ENCODE assay signal across 24 mouse cellular contexts in genomic region chr6:34640226-34640625, GRCm38 (mm10). TPM values are rescaled to one million over a fixed set of nuclear protein-coding genes. Genes with fewer than 3 reads are reported as not detected.
DNase-seq lines count a peak whose midpoint lies in the region; ATAC-seq and TF ChIP-seq lines count a peak whose summit lies in the region.
"Had no signal": no experiment of that assay in that cellular context is flagged by ENCODE, and none has a peak within 500 bp of the region (broad histone marks: within the 10 kb centered on the region; RNA-seq: fewer than 3 reads in every experiment).

No protein-coding gene starts in this region.

- peak; percentile 81 for DNase-seq in liver, adult 2 months (ENCODE audit: extremely low read depth, low read depth, low spot score)
- no peak for DNase-seq in liver, postnatal 0 days
- no peak for DNase-seq in heart, adult 8-10 months (ENCODE audit: low spot score)
- no peak for DNase-seq in retina, embryonic 14.5 days (ENCODE audit: low spot score)
- no peak for DNase-seq in forebrain, postnatal 0 days
- DNase-seq: adrenal gland, postnatal 10 days; cerebellum, adult 8-10 months; cerebellum, postnatal 36 days; gastrocnemius, adult 2 months; heart, postnatal 4 days; kidney, adult 18-20 months; kidney, postnatal 14 days; liver, embryonic 13.5 days; lung, postnatal 4 days; right cerebral cortex, adult 18-20 months; thymus, postnatal 14 days had no signal

- no peaks in the 10 kb centered on the region for H3K36me3 ChIP-seq in liver, adult 2 months (ENCODE audit: control insufficient read depth, insufficient read depth, low read length)
- H3K36me3 ChIP-seq in liver, postnatal 0 days (replicated peaks; ENCODE audit: insufficient read depth, low read length): no peaks in the 10 kb centered on the region; the same call in 1 of the 2 replicates
- no peaks in the 10 kb centered on the region for H3K36me3 ChIP-seq in intestine, embryonic 15.5 days
- no peaks in the 10 kb centered on the region for H3K36me3 ChIP-seq in myocyte (ENCODE audit: control insufficient read depth, insufficient read depth)
- H3K36me3 ChIP-seq in forebrain, postnatal 0 days (ENCODE audit: insufficient read depth): no peaks in the 10 kb centered on the region
- H3K36me3 ChIP-seq: liver, embryonic 13.5 days; lung, embryonic 15.5 days had no signal

- 29% methylated on average over 9 of the region's 9 CpGs for WGBS in liver, adult 2 months
- WGBS in liver, postnatal 0 days (ENCODE audit: insufficient replicate concordance): 68% methylated on average over 9 of the region's 9 CpGs
- WGBS in intestine, embryonic 15.5 days: 46% methylated on average over 9 of the region's 9 CpGs
- WGBS in forebrain, postnatal 0 days: 93% methylated on average over 9 of the region's 9 CpGs

- no peak for TF ChIP-seq CTCF in liver, adult 2 months (IDR thresholded peaks at IDR 0.05; ENCODE audit: low read depth, low read length)
- TF ChIP-seq CTCF in liver, postnatal 0 days (IDR thresholded peaks at IDR 0.05; ENCODE audit: low read depth): no peak
- TF ChIP-seq CTCF in forebrain, postnatal 0 days (IDR thresholded peaks at IDR 0.05; ENCODE audit: low read depth): no peak

- H3K9ac ChIP-seq in liver, adult 2 months (ENCODE audit: low read depth, low read length): no peak overlapping the region
- no peak overlapping the region for H3K9ac ChIP-seq in liver, postnatal 0 days (replicated peaks)
- H3K9ac ChIP-seq in intestine, embryonic 15.5 days: no peak overlapping the region
- no peak overlapping the region for H3K9ac ChIP-seq in forebrain, postnatal 0 days
- H3K9ac ChIP-seq: embryonic facial prominence, embryonic 13.5 days; forebrain, embryonic 13.5 days; hindbrain, embryonic 14.5 days; liver, embryonic 13.5 days; lung, embryonic 15.5 days had no signal

- H3K4me2 ChIP-seq in liver, postnatal 0 days (ENCODE audit: low read depth, low read length): no peak overlapping the region
- H3K4me2 ChIP-seq in intestine, embryonic 15.5 days (replicated peaks): no peak overlapping the region
- H3K4me2 ChIP-seq in myocyte (ENCODE audit: low read depth): peak overlapping the region; percentile 47
- no peak overlapping the region for H3K4me2 ChIP-seq in forebrain, postnatal 0 days (ENCODE audit: low read depth)
- H3K4me2 ChIP-seq: embryonic facial prominence, embryonic 13.5 days; forebrain, embryonic 13.5 days; hindbrain, embryonic 14.5 days; liver, embryonic 13.5 days; lung, embryonic 15.5 days had no signal

- H3ac ChIP-seq in myocyte (ENCODE audit: control insufficient read depth, insufficient read length): no peak overlapping the region

- H3K27me3 ChIP-seq in liver, adult 2 months (ENCODE audit: control insufficient read depth, insufficient read depth, low read length): no peaks in the 10 kb centered on the region
- no peaks in the 10 kb centered on the region for H3K27me3 ChIP-seq in liver, postnatal 0 days (ENCODE audit: insufficient read depth, low read length)
- no peaks in the 10 kb centered on the region for H3K27me3 ChIP-seq in intestine, embryonic 15.5 days (replicated peaks)
- H3K27me3 ChIP-seq in myocyte (ENCODE audit: control insufficient read depth, insufficient read depth, insufficient read length): no peaks in the 10 kb centered on the region
- no peaks in the 10 kb centered on the region for H3K27me3 ChIP-seq in forebrain, postnatal 0 days (ENCODE audit: insufficient read depth, low read length)
- H3K27me3 ChIP-seq: embryonic facial prominence, embryonic 13.5 days; forebrain, embryonic 13.5 days; liver, embryonic 13.5 days; lung, embryonic 15.5 days had no signal

- TF ChIP-seq EP300 in liver, postnatal 0 days (IDR thresholded peaks at IDR 0.05; ENCODE audit: low read depth): no peak

- no peaks in the 10 kb centered on the region for H3K79me2 ChIP-seq in liver, adult 2 months (ENCODE audit: control insufficient read depth, insufficient read depth, low read length)
- H3K79me2 ChIP-seq in myocyte (ENCODE audit: control insufficient read depth, insufficient read depth): peaks cover 77% of the 10 kb centered on the region

- no peak overlapping the region for H3K4me3 ChIP-seq in liver, adult 2 months (ENCODE audit: insufficient read depth, low read depth, low read length)
- no peak overlapping the region for H3K4me3 ChIP-seq in liver, postnatal 0 days (ENCODE audit: low read depth, low read length)
- no peak overlapping the region for H3K4me3 ChIP-seq in intestine, embryonic 15.5 days (replicated peaks)
- H3K4me3 ChIP-seq in myocyte: no peak overlapping the region
- no peak overlapping the region for H3K4me3 ChIP-seq in forebrain, postnatal 0 days (ENCODE audit: low read depth, low read length)
- H3K4me3 ChIP-seq: embryonic facial prominence, embryonic 13.5 days; forebrain, embryonic 13.5 days; gastrocnemius, adult 2 months; liver, embryonic 13.5 days; lung, embryonic 15.5 days had no signal

- no peaks in the 10 kb centered on the region for H3K9me3 ChIP-seq in liver, postnatal 0 days (ENCODE audit: low read length)
- no peaks in the 10 kb centered on the region for H3K9me3 ChIP-seq in intestine, embryonic 15.5 days
- no peaks in the 10 kb centered on the region for H3K9me3 ChIP-seq in forebrain, postnatal 0 days (ENCODE audit: low read length)
- H3K9me3 ChIP-seq: embryonic facial prominence, embryonic 13.5 days; forebrain, embryonic 13.5 days; liver, embryonic 13.5 days; lung, embryonic 15.5 days had no signal

- no peak for TF ChIP-seq POLR2A in liver, adult 2 months (IDR thresholded peaks at IDR 0.05; ENCODE audit: extremely low read depth, insufficient read depth, low read length)
- no peak for TF ChIP-seq POLR2A in myocyte (IDR thresholded peaks at IDR 0.05; ENCODE audit: insufficient read length, low read depth)

- ATAC-seq in liver, postnatal 0 days: no peak
- peak; percentile 84 for ATAC-seq in intestine, embryonic 15.5 days
- ATAC-seq in forebrain, postnatal 0 days: no peak
- ATAC-seq: activated CD4-positive, CD25-positive, alpha-beta regulatory T cell, adult 4 months; forebrain, embryonic 13.5 days; midbrain, embryonic 16.5 days had no signal

- no peak overlapping the region for H3K27ac ChIP-seq in liver, adult 2 months (replicated peaks; ENCODE audit: insufficient read depth, low read depth, low read length)
- no peak overlapping the region for H3K27ac ChIP-seq in liver, postnatal 0 days (ENCODE audit: low read depth)
- no peak overlapping the region for H3K27ac ChIP-seq in intestine, embryonic 15.5 days
- H3K27ac ChIP-seq in forebrain, postnatal 0 days (ENCODE audit: low read depth, low read length): no peak overlapping the region
- H3K27ac ChIP-seq: embryonic facial prominence, embryonic 13.5 days; forebrain, embryonic 13.5 days; hindbrain, embryonic 14.5 days; liver, embryonic 13.5 days; lung, embryonic 15.5 days had no signal

- peaks cover 2% of the 10 kb centered on the region for H3K4me1 ChIP-seq in liver, adult 2 months (ENCODE audit: control insufficient read depth, insufficient read depth, low read length)
- H3K4me1 ChIP-seq in liver, postnatal 0 days (ENCODE audit: insufficient read depth): no peaks in the 10 kb centered on the region; the same call in 1 of the 2 replicates
- peaks cover 17% of the 10 kb centered on the region for H3K4me1 ChIP-seq in intestine, embryonic 15.5 days (replicated peaks)
- no peaks in the 10 kb centered on the region for H3K4me1 ChIP-seq in forebrain, postnatal 0 days (ENCODE audit: insufficient read depth)
- H3K4me1 ChIP-seq: liver, embryonic 13.5 days had no signal

TF ChIP-seq in myocyte, 11 proteins besides CTCF, POLR2A, EP300 and RAD21:
- TF ChIP-seq TCF3 (IDR thresholded peaks at IDR 0.05; ENCODE audit: insufficient read length, low read depth): no peak
- TF ChIP-seq TCF12 (IDR thresholded peaks at IDR 0.05; ENCODE audit: insufficient read depth, poor library complexity, severe bottlenecking): no peak
- no peak for TF ChIP-seq MYOG (IDR thresholded peaks at IDR 0.05; ENCODE audit: control insufficient read depth in 1 of 3, insufficient read depth in 1 of 3, insufficient read length in 2 of 3, low read depth in 2 of 3)
- TF ChIP-seq SRF (IDR thresholded peaks at IDR 0.05; ENCODE audit: control insufficient read depth, insufficient read length, low read depth): no peak
- TF ChIP-seq USF1 (IDR thresholded peaks at IDR 0.05; ENCODE audit: low read depth): no peak
- TF ChIP-seq E2F4 (IDR thresholded peaks at IDR 0.05; ENCODE audit: insufficient read depth): no peak
- no peak for TF ChIP-seq CEBPB (IDR thresholded peaks at IDR 0.05; ENCODE audit: insufficient read depth, poor library complexity, severe bottlenecking)
- no peak for TF ChIP-seq REST (IDR thresholded peaks at IDR 0.05; ENCODE audit: insufficient read depth, insufficient read length)

RNA-seq across cellular contexts. Expression of gene Cald1, which starts 41.9 kb away (rescaled TPM):
- 61.0 and 74.8 TPM in 2 replicates for total RNA-seq in liver, adult 2 months (2014; rRNA removed)
- 42.4 and 44.6 TPM in 2 replicates for polyA plus RNA-seq in liver, adult 2 months (2012; rRNA removed)
- 116 and 131 TPM in 2 replicates for polyA plus RNA-seq in liver, postnatal 0 days (2015; fragmentation: Nextera tagmentation; extraction: Ambion mirVana)
- 338 and 366 TPM in 2 replicates for polyA plus RNA-seq in intestine, embryonic 15.5 days (2015; fragmentation: Nextera tagmentation; extraction: Ambion mirVana)
- 88.1 TPM for polyA plus RNA-seq in myocyte (2012; fragmentation: generic; extraction: Trizol)
- 10 to 100 TPM; 38.7 to 48.1 (median 43.9) TPM for total RNA-seq in heart, adult 8-10 months (2022)
- 19.6 and 28.5 TPM in 2 replicates for total RNA-seq in forebrain, postnatal 0 days (2014; rRNA removed)
- polyA plus RNA-seq in forebrain, postnatal 0 days (2015; fragmentation: Nextera tagmentation; extraction: Ambion mirVana): 32.5 and 40.8 TPM in 2 replicates
- polyA plus RNA-seq: activated CD4-positive, CD25-positive, alpha-beta regulatory T cell, adult 4 months had no signal
